Mouse (Mus musculus) liver, embryonic 14.5 days (tissue): ENCODE measurements around the gene Krtap12-1. TPM values are rescaled to one million over a fixed set of nuclear protein-coding genes. Genes with fewer than 3 reads are reported as not detected.
"Not testable (repeated sequence)": the region's sequence is repeated elsewhere in the genome, so short reads cannot be mapped to it uniquely, and the experiment has no call there.

Experiments
- ATAC-seq: fragments of 200-750 bp; cut with Nextera tagmentation; 2 replicates; pipeline ENCODE4 v1.8.0; 2017; ENCODE audit warnings: moderate number of reproducible peaks, mild to moderate bottlenecking, moderate library complexity; ENCODE audit not compliant: insufficient read depth
- DNase-seq, 3 experiments: peaks; one replicate each; pipeline ENCODE4 v3.0.0-alpha.2; 2012 to 2013; ENCODE audit warnings: low read depth in 3 of 3, low spot score in 3 of 3
- H3K27ac ChIP-seq: fragments of 300-500 bp; sonication (generic); 2 replicates; pipeline ENCODE4 v1.5.1; 2014; ENCODE audit warnings: moderate library complexity, mild to moderate bottlenecking, control low read depth, inconsistent platforms
- H3K27me3 ChIP-seq: fragments of 300-500 bp; sonication (generic); 2 replicates; pipeline ENCODE4 v1.6.1; 2014; ENCODE audit warnings: mild to moderate bottlenecking, low read length, moderate library complexity; ENCODE audit not compliant: control insufficient read depth, insufficient read depth
- H3K36me3 ChIP-seq: fragments of 300-500 bp; sonication (generic); replicated peaks from 2 replicates; pipeline ENCODE4 v1.6.1; 2014; ENCODE audit warnings: low read depth; ENCODE audit not compliant: control insufficient read depth, insufficient read depth
- H3K4me1 ChIP-seq, 2 experiments: fragments of 200-500 bp in 1 of 2; fragments of 300-500 bp in 1 of 2; sonication (generic) in 1 of 2; replicated peaks; 2 replicates each; pipeline ENCODE4 v1.6.1; 2012 to 2014; ENCODE audit warnings: antibody characterized with exemption in 1 of 2, inconsistent platforms in 1 of 2, low read length in 1 of 2; ENCODE audit not compliant: control insufficient read depth in 2 of 2, insufficient read depth in 2 of 2
- H3K4me2 ChIP-seq: fragments of 300-500 bp; sonication (generic); 2 replicates; pipeline ENCODE4 v1.6.1; 2014; ENCODE audit warnings: low read depth, mild to moderate bottlenecking, control low read depth, moderate library complexity
- H3K4me3 ChIP-seq, 2 experiments: fragments of 200-500 bp in 1 of 2; fragments of 300-500 bp in 1 of 2; sonication (generic) in 1 of 2; 2 replicates each; pipeline ENCODE4 v1.5.1; 2012 to 2014; ENCODE audit warnings: low read depth in 2 of 2, low read length in 2 of 2, mild to moderate bottlenecking in 2 of 2, control low read depth in 1 of 2, inconsistent platforms in 1 of 2, moderate library complexity in 1 of 2; ENCODE audit not compliant: insufficient read depth in 1 of 2
- H3K9ac ChIP-seq: fragments of 300-500 bp; sonication (generic); replicated peaks from 2 replicates; pipeline ENCODE4 v1.6.1; 2014; ENCODE audit warnings: mild to moderate bottlenecking, control low read depth, moderate library complexity
- H3K9me3 ChIP-seq: fragments of 300-500 bp; sonication (generic); 2 replicates; pipeline ENCODE4 v1.6.1; 2016; ENCODE audit warnings: low read length, mixed read lengths; ENCODE audit not compliant: control insufficient read depth
- CTCF ChIP-seq: IDR thresholded peaks from 2 replicates; pipeline ENCODE4 v1.5.1; 2016; ENCODE audit warnings: antibody characterized with exemption, low read depth, control low read depth
- EP300 ChIP-seq: IDR thresholded peaks from 2 replicates; pipeline ENCODE4 v1.6.1; 2016; ENCODE audit warnings: antibody characterized with exemption, low read depth
- WGBS: fragments of 180-500 bp; shearing (Covaris S2); extraction: QIAGEN DNeasy Blood & Tissue Kit; methylation state at CpG from one replicate; pipeline ENCODE4 v1.1.7; 2014; ENCODE audit not compliant: insufficient replicate concordance; 5-methylcytosine and 5-hydroxymethylcytosine counted together
- polyA plus RNA-seq, 2 experiments: library from polyadenylated mRNA; depleted of rRNA in 1 of 2; stranded (reverse) in 1 of 2; unstranded in 1 of 2; fragments of >200 nt; fragmentation: Nextera tagmentation in 1 of 2; extraction: Ambion mirVana in 1 of 2; gene quantifications; 2 replicates each; pipeline versions ENCODE4 v1.2.1 to v1.2.3; 2012 to 2014

The Krtap12-1 gene
- polyA plus RNA-seq (2012; rRNA removed) (not detected in 2 replicates), polyA plus RNA-seq (2014; fragmentation: Nextera tagmentation; extraction: Ambion mirVana) (not detected in 2 replicates)

- not testable (repeated sequence) for H3K9ac ChIP-seq, H3K36me3 ChIP-seq, H3K4me2 ChIP-seq, H3K9me3 ChIP-seq, DNase-seq, ATAC-seq, H3K4me1 ChIP-seq, H3K4me3 ChIP-seq, H3K27ac ChIP-seq, H3K27me3 ChIP-seq
- 54% methylated on average over 1 of the region's 1 CpGs for WGBS
Observed at GRCm38 (mm10) chr10:77720299-77720698, at the start of gene Krtap12-1. Gene Krtap12-1 (plus strand): TSS chr10:77720599.

DNA sequence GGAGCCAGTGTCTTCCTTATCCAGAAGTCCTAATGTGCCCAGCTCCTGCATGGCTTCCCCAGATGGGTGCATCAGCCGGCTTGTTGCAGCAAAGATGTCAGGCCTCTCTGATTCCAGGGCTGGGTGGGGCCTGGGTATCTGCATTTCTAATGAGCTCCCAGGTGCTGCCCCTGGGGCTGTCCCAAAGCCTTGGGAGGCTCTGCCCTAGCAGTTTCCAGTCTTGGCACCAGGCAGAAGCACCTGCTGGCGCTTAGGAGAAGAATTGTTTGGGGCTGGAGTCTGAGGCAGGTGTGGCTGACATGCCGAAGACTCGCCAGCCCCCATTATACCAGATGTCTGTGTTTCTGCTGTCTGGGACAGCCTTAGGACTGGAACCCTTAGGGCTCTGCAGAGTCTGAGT lies 49.7 kb upstream of the Krtap12-1 start:
- peaks cover 4% of the 10 kb centered on the region for H3K27me3 ChIP-seq
- H3K36me3 ChIP-seq: no peaks in the 10 kb centered on the region
- no peak overlapping the region for H3K9ac ChIP-seq
- peaks cover 13 to 16% of the 10 kb centered on the region in 2 experiments for H3K4me1 ChIP-seq
- DNase-seq (no peak), ATAC-seq (no peak)
- no peak overlapping the region for H3K4me2 ChIP-seq
- TF ChIP-seq CTCF (no peak), EP300 (no peak)
- 69% methylated on average over 4 of the region's 4 CpGs for WGBS
- no peak overlapping the region for H3K4me3 ChIP-seq
- H3K9me3 ChIP-seq: no peaks in the 10 kb centered on the region
- H3K27ac ChIP-seq: no peak overlapping the region

GRCm38 (mm10) chr10:77671519-77671918 lies 48.9 kb upstream of the Krtap12-1 start:
- Histone ChIP-seq H3K4me3 (no peak overlapping the region), H3K4me2 (peak overlapping the region; percentile 28; the same call in 1 of the 2 replicates), H3K27ac (peak overlapping the region; percentile 29; the same call in 1 of the 2 replicates), H3K27me3 (peaks cover 11% of the 10 kb centered on the region), H3K36me3 (no peaks in the 10 kb centered on the region), H3K9me3 (no peaks in the 10 kb centered on the region), H3K9ac (no peak overlapping the region), H3K4me1 (peaks cover 13 to 16% of the 10 kb centered on the region in 2 experiments)
- TF ChIP-seq CTCF: no peak
- peak; percentile 86 for TF ChIP-seq EP300
- ATAC-seq: peak; percentile 93
- WGBS: 2% methylated on average over 4 of the region's 4 CpGs
- peak; percentile 53 to 60 (median 54) for DNase-seq

GRCm38 (mm10) chr10:77673765-77674164 lies 46.6 kb upstream of the Krtap12-1 start:
- Histone ChIP-seq H3K36me3 (no peaks in the 10 kb centered on the region), H3K4me2 (no peak overlapping the region), H3K27me3 (peaks cover 33% of the 10 kb centered on the region), H3K27ac (no peak overlapping the region), H3K9ac (no peak overlapping the region), H3K4me1 (peaks cover 13 to 16% of the 10 kb centered on the region in 2 experiments), H3K9me3 (no peaks in the 10 kb centered on the region), H3K4me3 (no peak overlapping the region)
- ATAC-seq (no peak), DNase-seq (no peak)
- TF ChIP-seq EP300: no peak
- no peak for TF ChIP-seq CTCF
- WGBS: 53% methylated on average over 13 of the region's 13 CpGs

GRCm38 (mm10) chr10:77677562-77677961 lies 42.8 kb upstream of the Krtap12-1 start:
- H3K27me3 ChIP-seq: peaks cover 40% of the 10 kb centered on the region
- no peaks in the 10 kb centered on the region for H3K9me3 ChIP-seq
- TF ChIP-seq CTCF: no peak
- no peak for TF ChIP-seq EP300
- H3K27ac ChIP-seq: no peak overlapping the region
- DNase-seq (no peak), ATAC-seq (no peak)
- no peak overlapping the region for H3K4me3 ChIP-seq
- H3K4me1 ChIP-seq: no peaks in the 10 kb centered on the region
- H3K9ac ChIP-seq: no peak overlapping the region
- H3K36me3 ChIP-seq: no peaks in the 10 kb centered on the region
- WGBS: 2% methylated on average over 35 of the region's 35 CpGs
- no peak overlapping the region for H3K4me2 ChIP-seq
